Mouse (Mus musculus) cerebellum, adult (tissue): ENCODE results near the gene Plbd2.

Experiments
- ATAC-seq: cut with Nextera tagmentation; 2 replicates; pipeline ENCODE4 v1.9.2; 2017; ENCODE audit warnings: mild to moderate bottlenecking, moderate library complexity, mixed read lengths; ENCODE audit not compliant: insufficient number of reproducible peaks, low FRiP score, low TSS enrichment

The Plbd2 gene

GRCm38 (mm10) chr5:120503144-120503795, at the start of gene Plbd2:
TSS of gene Plbd2 (minus strand) at chr5:120503625.
- ATAC-seq, result peak; percentile 64

GRCm38 (mm10) chr5:120550673-120551072, 47.2 kb upstream of the Plbd2 start:
- ATAC-seq, result no peak

DNA sequence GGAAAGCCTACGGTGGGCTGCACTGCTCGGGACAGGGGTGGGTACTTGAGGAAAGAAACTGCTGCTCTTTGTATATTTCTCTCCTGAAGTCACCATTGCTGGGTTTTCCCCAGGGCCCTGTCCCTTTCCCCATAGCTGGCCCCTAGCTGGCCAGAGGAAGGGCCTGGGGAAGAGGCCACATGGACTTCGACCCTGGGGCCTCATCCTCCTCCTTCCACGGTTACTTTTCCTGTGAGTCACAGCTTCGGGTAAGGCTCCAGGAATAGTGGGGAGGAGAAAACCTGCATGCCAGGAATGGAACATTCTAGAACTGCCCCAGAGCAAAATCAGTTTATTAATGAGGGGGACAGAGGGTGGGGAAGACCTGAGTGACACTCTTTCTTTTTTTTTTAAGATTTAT, 46.7 kb upstream of the Plbd2 start:
- no peak for ATAC-seq

- no peak for ATAC-seq
Measured at GRCm38 (mm10) chr5:120548236-120548850, 44.9 kb upstream of the Plbd2 start.

- ATAC-seq, result no peak
Measured at GRCm38 (mm10) chr5:120536632-120537031, 33.2 kb upstream of the Plbd2 start.

DNA sequence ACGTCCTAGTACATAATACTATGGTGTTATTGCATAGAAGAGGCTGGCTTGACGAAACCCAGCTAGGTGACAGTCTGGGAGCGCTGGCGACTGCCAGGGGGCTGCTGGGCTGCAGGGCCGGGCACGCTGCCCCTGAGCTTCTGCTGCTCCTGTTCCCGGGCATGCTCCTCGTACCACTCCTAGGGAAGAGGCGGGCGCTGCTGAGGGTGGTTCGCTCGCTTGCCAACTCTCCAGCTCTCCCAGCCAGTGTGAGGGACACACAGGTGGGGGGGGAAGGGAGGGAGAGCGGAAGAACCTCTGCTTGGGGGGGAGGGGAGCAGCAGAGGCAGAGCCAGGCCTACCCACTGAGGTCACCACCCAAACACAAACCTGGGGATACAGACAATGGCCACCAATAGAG, 32.6 kb upstream of the Plbd2 start:
- peak; percentile 49; the same call in 1 of the 2 replicates for ATAC-seq

DNA sequence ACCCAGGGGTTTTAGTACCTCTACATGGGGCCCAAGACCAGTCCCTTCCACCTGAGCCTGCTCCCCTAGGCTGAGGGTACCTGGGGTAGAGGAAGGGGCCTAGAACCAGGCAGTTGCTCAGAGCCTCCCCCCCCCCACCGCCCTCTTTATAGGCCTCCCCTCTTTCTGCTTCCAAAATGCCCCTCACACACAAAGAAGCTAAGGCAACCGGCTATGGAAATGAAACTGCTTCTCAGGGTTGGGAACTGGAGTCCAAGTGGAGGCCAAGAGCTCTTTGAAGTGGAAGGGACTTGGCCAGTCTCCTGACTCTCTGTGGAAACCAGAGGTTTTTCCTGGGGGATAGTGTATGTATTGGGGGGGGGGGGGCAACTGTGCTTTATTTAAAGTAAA, 31.3 kb upstream of the Plbd2 start:
- ATAC-seq, result no peak

DNA sequence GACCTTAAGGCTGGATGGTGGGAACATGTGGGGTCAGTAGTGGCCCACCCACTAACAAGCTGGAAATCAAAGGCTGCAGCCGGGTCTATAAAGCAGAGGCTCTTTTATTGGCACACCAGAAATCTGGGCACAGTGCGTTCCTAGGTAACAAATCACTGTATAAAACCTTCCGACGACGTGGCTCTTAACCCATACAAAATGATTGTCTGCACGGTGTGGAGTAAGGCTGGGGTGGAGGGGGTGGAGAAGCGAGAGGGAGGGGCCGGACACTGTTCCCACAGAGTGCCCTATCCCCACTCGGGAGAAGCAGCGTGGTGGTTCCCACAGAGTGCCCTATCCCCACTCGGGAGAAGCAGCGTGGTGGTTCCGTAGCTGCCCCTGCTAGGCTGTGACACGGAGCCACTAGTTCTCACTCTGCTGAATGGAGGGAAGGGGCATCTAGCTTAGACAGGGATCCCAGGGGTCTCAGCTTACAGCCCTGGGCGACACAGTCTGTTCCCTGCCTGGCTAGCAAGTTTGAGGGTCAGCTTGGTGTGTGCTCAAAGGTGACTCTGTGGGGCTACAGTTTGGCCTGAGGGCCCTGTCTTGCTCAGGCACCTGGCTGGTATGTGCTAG, 30.8 kb upstream of the Plbd2 start:
- ATAC-seq, result no peak

GRCm38 (mm10) chr5:120531631-120532030, 28.2 kb upstream of the Plbd2 start:
- ATAC-seq, result no peak

DNA sequence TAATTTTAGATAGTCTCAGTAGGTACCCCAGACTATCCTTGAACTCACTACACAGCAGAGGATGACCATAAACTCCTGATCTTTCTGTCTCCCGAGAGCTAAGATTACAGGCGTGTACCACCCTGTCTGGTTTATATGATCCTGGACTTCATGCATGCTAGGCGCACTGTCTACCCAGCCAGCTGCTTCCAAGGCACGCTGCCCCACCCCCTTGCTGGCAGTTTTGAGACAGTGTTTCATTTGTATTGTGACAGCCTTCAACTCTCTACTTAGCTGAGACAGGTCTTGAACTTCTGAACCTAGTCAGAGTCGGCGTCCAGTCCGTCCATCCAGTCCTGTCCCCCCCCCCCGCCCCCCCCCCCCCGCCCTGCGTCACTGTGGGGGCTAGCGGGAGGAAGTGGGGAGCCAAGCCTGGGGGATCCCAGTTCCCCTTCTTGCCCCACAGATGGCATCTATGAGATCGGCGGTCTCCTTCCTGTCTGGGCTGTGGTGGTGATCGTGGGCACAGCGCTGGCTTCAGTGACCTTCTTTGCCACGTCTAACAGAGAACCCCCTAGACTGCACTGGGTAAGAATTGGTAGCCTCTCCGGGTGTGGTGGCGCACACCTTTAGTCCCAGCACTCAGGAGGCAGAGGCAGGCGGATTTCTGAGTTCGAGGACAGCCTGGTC, 24.0 kb upstream of the Plbd2 start:
- no peak for ATAC-seq

DNA sequence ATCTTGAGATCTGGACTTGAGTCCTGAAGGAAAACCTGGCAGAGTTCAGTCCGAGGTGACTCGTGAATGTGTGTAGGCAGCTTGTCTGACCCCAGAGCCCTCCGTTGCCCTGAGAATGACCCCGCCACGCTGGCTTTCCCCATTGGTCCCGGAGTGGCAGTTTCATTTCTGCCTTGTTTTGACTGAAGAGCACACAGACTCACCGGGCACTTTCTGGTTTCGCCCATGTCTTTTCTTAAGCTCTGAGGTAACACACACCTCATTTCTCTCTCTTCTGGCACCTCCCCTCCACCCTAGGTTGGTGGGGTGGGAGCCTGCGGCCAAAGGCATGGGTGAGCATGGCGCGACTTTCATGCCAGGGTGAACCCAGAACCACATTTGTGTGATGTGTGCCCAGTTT, 22.9 kb upstream of the Plbd2 start:
- ATAC-seq, result no peak

GRCm38 (mm10) chr5:120525737-120526136, 22.3 kb upstream of the Plbd2 start:
- ATAC-seq, result no peak

GRCm38 (mm10) chr5:120524736-120525135, 21.3 kb upstream of the Plbd2 start:
- ATAC-seq, result no peak

GRCm38 (mm10) chr5:120522649-120523048, 19.2 kb upstream of the Plbd2 start:
- no peak for ATAC-seq

DNA sequence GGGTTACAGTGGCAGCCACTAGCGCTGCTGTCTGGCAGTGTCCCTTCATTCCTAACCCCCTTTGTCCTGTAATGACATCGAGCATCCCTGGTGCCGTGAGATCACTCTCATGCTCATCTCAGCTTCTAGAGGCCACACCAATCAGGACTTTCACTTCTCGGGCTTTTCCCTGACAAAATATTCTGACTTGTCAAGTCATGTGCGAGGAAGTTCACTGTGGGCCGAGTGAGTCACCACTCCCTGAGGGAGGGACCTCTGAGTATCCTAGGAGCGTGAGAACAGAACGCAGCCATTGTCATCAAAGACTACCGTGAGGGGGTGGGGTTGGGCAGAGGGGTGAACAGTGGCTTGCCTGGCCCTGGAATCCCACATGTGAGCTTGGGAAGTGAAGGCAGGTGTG, 14.1 kb upstream of the Plbd2 start:
- ATAC-seq, result no peak

DNA sequence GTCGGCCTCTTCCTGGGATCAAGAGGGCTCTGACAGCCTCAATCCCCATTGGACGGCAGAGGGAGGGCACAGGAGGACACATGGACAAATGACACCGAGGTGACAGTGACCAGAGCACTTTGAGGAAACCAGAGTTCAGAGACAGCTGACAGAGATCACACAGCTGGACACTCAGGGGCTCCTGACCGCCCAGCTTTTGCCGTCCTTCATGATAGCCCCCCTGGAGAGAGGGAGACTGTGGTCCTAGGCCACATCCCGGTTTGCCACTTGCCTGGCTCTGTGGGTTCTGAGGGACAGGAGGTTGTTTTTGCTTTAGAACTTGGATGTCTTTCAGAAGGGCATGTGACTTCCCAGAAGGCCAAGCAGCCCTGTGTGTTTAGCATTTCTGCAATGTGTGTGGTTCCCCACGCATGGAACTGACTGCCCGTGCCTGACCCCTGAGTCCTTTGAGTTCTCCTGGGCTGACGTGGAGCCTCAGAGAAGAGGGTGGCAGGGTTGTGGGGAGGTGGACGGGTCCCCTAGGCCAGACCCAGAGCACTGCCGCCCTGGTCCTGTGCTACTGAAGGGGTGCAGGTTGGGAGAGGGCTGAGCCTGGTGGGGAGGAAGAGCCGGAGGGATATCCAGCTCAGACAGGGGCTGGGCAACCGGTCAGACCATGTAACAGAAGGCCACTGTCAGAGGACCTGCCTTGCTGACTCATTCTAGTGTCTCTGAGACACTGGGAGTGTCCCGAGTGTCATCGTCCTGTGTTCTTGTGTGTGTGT, 13.0 kb upstream of the Plbd2 start:
- ATAC-seq, result no peak

GRCm38 (mm10) chr5:120515451-120515850, 12.0 kb upstream of the Plbd2 start:
- no peak for ATAC-seq

GRCm38 (mm10) chr5:120514754-120515153, 11.3 kb upstream of the Plbd2 start:
- ATAC-seq, result no peak

- no peak for ATAC-seq
Measured at GRCm38 (mm10) chr5:120514031-120514677, 10.7 kb upstream of the Plbd2 start.

- ATAC-seq, result no peak
Measured at GRCm38 (mm10) chr5:120512911-120513555, 9.6 kb upstream of the Plbd2 start.
